Mouse (Mus musculus) urinary bladder, postnatal 10 days (tissue): Measurements from ENCODE around the gene Olfr688.

Source experiments
- DNase-seq: peaks from one replicate; pipeline ENCODE4 v3.0.0; 2022; ENCODE audit warnings: low spot score

Gene Olfr688

GRCm38 (mm10) chr7:105287795-105288194 lies at the start of gene Olfr688:
Gene Olfr688, plus strand, starts transcription at chr7:105288095.
- DNase-seq = no peak

GRCm38 (mm10) chr7:105247671-105248070 lies 40.2 kb upstream of the Olfr688 start:
- no peak for DNase-seq

- DNase-seq = no peak
Observed at GRCm38 (mm10) chr7:105248197-105248596, 39.7 kb upstream of the Olfr688 start.

- DNase-seq = no peak
Observed at GRCm38 (mm10) chr7:105256656-105257055, 31.2 kb upstream of the Olfr688 start.

GRCm38 (mm10) chr7:105272426-105272825 lies 15.5 kb upstream of the Olfr688 start:
- no peak for DNase-seq

GRCm38 (mm10) chr7:105290051-105290450 lies 2.2 kb downstream of the Olfr688 start:
- no peak for DNase-seq

GRCm38 (mm10) chr7:105310865-105311264 lies 23.0 kb downstream of the Olfr688 start, which contains the start of gene Olfr689:
Gene Olfr689, plus strand, starts transcription at chr7:105311165.
- no peak for DNase-seq

- DNase-seq = no peak
Observed at GRCm38 (mm10) chr7:105325302-105325701, 37.4 kb downstream of the Olfr688 start.

- DNase-seq = no peak
Observed at GRCm38 (mm10) chr7:105334004-105334403, 46.1 kb downstream of the Olfr688 start, which contains the start of gene Olfr690. Gene Olfr690, minus strand, starts transcription at chr7:105334104.
